Mouse (Mus musculus) layer of hippocampus, postnatal 14 days (tissue): Measurements from ENCODE around the gene Timm17a. TPM values are rescaled to one million over a fixed set of nuclear protein-coding genes. Genes with fewer than 3 reads are reported as not detected.
A peak's percentile ranks its signal among the peaks of the same experiment; 100 is the strongest.

ENCODE experiments used
- DNase-seq, 2 experiments: peaks; one replicate each; pipeline ENCODE4 v3.0.0; 2021 to 2022; ENCODE audit warnings: low spot score in 2 of 2, mixed read lengths in 1 of 2
- long read RNA-seq, 2 experiments: library from polyadenylated mRNA; stranded (forward); transcript quantifications; one replicate each; pipeline ENCODE4 v2.0.0; 2021
- total RNA-seq, 2 experiments: library from RNA; stranded (reverse); gene quantifications; 2 replicates each; pipeline ENCODE4 v1.2.3; 2021

Timm17a gene
- 100 to 1,000 TPM; 169 to 172 TPM for total RNA-seq
- long read RNA-seq, experiment 1, full-length matches to known transcripts = 81 of 88 reads
- long read RNA-seq, experiment 1, partial matches to known transcripts = 5 of 88 reads
- long read RNA-seq, experiment 1, other reads (novel, unspliced or antisense) = 2 of 88 reads
- long read RNA-seq, experiment 2, full-length matches to known transcripts = 162 of 175 reads
- long read RNA-seq, experiment 2, partial matches to known transcripts = 10 of 175 reads
- long read RNA-seq, experiment 2, other reads (novel, unspliced or antisense) = 3 of 175 reads

GRCm38 (mm10) chr1:135313284-135314031 lies at the start of gene Timm17a:
Timm17a (minus strand) TSS chr1:135313778.
- DNase-seq = peak; percentile 92 to 96

- DNase-seq = no peak
Observed at GRCm38 (mm10) chr1:135362115-135362514, 48.5 kb upstream of the Timm17a start.

DNA sequence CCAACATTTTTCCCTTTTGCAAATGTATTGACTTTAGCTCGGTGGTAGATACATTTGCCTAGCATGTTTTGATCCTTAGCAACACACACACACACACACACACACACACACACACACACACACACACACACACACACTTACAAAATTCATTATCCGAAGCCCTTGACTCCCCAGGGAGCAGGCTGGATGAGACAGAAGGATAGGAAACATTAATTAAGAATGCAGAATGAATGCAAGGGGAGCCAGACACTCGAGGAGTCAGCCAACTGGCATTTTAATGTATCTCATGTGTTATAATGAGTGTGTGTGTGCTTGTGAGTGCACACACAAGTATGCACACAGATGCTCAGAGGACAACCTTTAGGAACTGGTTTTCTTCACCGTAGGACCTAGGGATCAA lies 47.9 kb upstream of the Timm17a start:
- DNase-seq = no peak

DNA sequence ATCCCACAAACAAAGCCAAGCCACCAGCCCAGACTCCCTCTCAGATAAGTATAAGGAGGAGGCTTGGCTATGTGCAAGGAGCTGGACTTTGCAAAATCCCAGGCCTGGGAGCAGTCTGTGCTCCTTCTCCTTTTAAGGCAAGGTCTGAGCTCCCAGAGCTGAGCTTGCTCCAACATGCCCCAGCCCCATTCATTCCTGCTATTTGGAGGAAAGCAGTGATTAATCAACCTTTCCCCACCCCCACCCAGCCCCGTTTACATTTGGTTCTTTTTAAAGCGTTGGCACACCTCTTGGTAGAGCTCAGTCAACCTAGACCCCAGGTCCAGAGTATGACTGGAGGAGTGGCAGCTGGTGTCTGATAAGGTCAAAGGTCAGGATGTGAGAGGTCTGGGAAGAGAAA lies 45.5 kb upstream of the Timm17a start:
- no peak for DNase-seq

DNA sequence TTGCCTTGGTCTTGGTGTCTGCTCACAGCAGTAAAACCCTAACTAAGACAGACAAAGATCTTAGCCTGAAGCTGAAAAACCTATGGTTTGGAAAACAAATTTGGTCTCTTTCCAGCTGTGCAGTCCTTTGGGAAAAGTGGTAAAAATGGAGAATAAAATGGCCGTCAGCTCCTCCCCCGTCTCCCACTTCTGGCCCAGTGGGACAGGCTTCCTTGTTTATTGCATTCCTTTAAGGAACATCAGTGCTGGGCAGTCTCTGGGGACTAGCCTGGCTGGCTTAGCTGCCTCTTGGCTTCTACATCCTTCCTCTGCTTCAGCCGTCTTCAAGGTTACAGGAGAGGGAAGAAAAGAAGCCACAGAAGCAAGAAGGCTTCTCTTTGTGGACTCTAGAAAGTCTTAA lies 38.4 kb upstream of the Timm17a start:
- DNase-seq = no peak

GRCm38 (mm10) chr1:135347498-135348169 lies 34.1 kb upstream of the Timm17a start:
- peak in 1 of 2 experiments; percentile 78 for DNase-seq

DNA sequence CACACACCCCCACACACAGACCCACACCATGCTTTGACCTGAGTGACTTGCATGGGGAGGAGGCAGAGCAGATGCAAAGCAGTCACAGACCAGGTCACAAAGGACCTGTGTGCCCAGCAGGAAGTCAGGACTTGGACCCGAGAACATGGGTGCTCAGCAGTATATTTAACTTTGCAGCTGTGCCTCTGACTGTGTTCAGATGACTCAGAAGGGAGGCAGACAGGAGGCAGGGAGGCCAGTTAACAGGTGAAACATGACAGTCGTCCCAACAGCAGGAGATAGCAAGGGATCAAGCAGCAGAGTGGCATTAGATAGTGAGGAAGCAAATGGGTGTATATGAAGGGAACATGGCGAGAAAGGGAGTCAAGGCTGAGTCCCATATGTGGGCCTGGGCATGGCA lies 33.3 kb upstream of the Timm17a start:
- no peak for DNase-seq

DNA sequence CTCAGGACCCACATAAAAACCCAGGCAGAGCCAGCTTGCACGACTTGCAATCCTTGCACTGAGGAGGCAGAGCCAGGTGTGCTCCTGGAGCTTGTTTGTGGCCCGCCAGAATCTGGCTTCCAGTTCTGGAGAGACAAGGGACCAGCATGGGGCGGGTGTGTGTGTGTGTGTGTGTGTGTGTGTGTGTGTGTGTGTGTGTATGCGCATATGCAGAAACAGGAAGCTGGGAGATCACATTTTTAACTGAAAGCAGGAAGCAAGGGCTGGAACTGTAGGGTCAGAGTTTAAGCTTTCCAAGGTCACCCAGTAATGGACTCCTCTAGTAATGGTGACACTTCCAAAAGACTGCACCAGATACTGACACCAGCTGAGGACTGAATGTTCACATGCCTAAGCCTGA lies 30.4 kb upstream of the Timm17a start:
- no peak for DNase-seq

- DNase-seq = no peak
Observed at GRCm38 (mm10) chr1:135341947-135342346, 28.4 kb upstream of the Timm17a start.

- DNase-seq = no peak
Observed at GRCm38 (mm10) chr1:135330578-135330977, 17.0 kb upstream of the Timm17a start.

DNA sequence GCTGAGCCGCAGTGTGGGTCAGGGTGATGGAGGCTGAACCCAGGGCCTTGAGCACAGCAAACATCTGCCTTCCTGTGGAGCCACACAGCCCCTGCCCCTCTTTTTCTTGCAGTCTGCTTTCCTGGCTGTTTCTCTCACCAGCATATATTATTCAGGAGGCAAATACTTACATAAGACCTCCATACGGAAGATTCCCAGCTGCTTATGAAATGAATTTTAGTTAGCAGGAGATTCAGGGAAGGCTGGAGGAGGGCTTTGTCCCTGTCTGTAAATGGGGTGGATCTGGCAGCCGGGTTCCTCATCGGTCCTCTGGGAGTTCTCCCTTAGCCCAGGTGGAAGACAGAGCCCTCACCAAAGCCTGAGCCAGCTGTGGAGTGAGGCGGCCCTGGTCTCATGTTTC lies 14.8 kb upstream of the Timm17a start:
- DNase-seq = no peak

DNA sequence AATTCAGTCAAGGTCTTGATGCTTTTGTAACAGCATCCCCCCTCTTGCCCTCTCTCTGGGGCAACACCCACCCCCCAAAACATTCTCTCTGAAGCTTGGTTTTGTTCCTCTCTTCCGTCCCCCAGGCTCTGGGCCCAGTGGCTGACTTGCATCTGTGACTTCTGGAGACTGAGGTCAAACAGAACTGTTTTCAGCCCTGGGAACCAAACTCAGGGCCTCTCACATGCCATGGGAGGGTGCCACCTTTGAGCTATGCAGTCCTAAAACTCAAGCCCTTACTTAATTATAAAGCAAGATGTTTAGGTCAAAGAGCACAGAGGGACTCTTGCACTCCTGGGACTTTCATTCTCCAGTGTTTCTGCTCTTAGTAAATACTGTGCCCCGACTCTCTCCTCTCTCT lies 12.4 kb upstream of the Timm17a start:
- no peak for DNase-seq

GRCm38 (mm10) chr1:135324571-135324970 lies 11.0 kb upstream of the Timm17a start, which contains the start of gene Lmod1:
Lmod1 (plus strand) TSS chr1:135324807.
- no peak for DNase-seq

DNA sequence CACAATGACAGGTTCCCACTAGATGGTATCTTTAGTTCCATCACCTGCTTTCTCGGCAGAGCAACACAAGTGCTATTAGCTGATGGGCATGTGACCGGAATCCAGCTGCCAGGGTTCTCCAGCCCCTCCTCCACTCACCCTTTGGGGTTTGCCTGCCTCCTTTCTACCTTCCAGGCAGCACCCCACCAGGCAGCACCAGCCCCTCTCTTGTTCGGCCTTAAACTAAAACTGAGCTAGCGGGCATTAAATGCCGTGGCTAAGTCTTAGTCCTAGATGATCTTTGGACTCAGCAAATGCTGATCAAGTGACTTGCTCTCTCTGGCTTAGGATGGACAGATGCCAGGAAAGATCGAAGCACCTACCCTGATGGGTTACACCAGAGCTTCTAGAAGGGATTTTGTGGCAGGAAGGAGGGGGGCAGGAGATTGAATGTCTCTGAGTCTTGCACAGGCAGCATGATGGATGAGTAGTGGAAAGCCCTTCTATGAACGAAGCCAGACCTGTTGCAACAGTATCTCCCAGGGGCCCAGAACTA lies 9.9 kb upstream of the Timm17a start:
- DNase-seq = no peak

DNA sequence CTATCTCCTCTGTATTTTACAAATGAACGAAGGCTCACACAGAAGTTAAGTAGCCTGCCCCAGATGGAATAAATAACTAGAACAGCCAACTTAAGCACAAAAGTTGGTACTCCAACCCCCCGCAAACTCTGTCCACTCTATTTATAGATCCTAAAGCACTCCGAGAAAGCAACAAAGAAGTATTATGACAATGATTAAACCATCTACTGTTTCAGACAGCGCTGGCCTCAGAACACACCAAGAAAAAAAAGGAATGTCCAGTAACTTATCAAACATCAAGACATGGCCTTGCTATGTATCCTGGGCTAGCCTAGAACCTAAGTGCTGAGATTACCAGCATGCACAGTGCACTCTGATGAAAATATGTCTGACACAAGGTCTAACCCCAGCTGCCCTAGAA lies 1.4 kb downstream of the Timm17a start:
- DNase-seq = no peak

DNA sequence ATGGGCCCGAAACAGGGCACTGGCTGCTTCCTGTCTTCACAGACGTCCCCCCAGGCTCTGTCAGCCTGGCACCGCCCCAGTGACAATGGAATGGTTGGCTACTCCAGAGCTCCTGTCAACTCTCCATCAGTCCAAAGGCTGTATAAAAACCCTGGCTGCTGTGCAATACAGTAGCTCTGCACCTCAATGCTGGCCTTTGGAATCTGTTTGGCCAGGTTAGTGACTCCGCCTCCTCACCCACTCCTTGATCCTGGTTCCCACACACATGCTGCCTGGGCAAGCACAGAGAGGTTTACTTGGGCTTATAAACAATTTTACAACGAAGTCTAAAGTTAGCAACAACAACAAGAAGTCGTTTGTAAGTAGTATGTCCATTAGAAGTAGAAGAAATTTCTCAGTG lies 2.2 kb downstream of the Timm17a start:
- no peak for DNase-seq

GRCm38 (mm10) chr1:135290908-135291307 lies 22.7 kb downstream of the Timm17a start:
- DNase-seq = peak in 1 of 2 experiments; percentile 31

GRCm38 (mm10) chr1:135286311-135286710 lies 27.3 kb downstream of the Timm17a start:
- no peak for DNase-seq

DNA sequence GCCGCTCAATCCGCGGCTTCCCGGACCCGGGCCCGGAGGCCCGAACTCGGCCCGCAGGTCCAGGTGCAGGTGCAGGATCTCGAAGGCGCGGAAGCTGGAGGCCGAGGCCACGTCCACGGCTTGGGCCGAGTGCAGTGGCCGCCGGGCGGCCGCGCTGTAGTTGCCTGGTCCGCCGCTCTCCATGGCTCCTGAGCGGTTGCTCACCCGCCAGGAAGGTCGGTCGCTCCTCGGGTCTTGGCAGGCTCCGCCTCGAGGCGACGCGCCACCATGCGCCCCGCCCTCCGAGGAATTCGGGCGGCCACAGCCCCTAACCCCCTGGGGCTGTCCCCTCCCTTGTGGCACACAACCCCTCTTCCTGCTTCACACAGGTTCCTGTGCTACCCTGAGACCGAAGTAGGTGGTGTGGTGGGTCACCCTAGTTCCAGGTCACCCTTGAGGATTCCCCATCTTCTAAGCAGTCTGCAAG lies 29.7 kb downstream of the Timm17a start, which contains the start of gene Rnpep:
Gene Rnpep (minus strand): TSS at position 259 of the 466 bp plus-strand sequence.
- DNase-seq = peak; percentile 57 to 78

DNA sequence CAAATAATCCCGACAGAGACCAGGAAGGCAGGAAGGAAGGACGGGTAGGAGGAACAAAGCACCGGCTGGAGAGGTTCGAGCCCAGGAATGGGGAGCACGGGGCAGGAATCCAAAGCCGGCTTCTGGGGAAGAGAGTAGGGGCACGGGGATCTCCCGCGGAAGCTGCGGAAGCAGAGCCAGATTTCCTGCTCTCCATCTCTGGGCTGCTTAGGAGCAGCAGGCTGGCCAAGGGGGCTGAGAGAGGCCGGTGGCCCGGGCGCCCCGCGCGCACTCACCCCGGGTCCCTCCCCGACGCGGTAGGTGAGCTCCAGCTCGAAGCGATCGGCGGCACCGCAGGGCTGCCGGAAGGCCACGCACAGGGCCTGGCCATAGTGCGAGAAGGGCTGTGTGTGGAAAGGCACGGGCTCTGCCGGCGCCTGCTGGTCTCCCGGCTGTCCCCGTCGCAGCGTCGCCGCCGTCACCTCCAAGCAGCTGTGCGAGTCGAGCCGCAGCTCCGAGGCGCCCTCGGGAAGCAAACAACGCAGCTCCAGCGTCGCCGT lies 30.2 kb downstream of the Timm17a start:
- no peak for DNase-seq
